In the genomic region with DNA sequence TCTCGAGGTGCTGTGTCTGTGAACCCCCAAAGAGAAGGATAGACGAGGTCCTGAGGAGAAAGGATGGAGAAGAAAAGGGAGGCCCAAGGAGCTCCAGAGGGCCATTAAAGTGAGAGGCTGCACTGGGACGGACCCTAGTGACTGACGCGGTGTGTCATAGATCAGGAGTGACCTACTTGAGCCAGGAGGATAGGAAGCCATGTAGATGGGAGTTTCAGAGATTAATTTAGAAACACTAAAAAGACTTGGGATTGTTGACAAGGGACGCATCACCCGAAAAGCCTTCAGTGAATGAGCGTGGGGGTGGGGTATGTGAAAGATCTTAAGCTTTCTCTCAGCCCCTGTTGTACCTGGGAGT, we compare ENCODE assay signal across 8 mouse cellular contexts. TPM values are rescaled to one million over a fixed set of nuclear protein-coding genes. Genes with fewer than 3 reads are reported as not detected.
A peak's percentile ranks its signal among the peaks of the same experiment; 100 is the strongest.
DNase-seq lines count a peak whose midpoint lies in the region; ATAC-seq and TF ChIP-seq lines count a peak whose summit lies in the region.

No protein-coding gene starts in this region.

- intact Hi-C loops in left cerebral cortex, adult 2 months (cut with DNase I), result no loop called here

- no peaks in the 10 kb centered on the region for H3K9me3 ChIP-seq in embryonic facial prominence, embryonic 12.5 days
- no peaks in the 10 kb centered on the region for H3K9me3 ChIP-seq in hindbrain, embryonic 16.5 days (ENCODE audit: control insufficient read depth, low read length)
- H3K9me3 ChIP-seq in midbrain, embryonic 16.5 days (replicated peaks; ENCODE audit: control insufficient read depth, low read length, poor library complexity, severe bottlenecking), result no peaks in the 10 kb centered on the region

- no peak for TF ChIP-seq CTCF in left cerebral cortex, adult 2 months (IDR thresholded peaks at IDR 0.05)

- peak; percentile 69; the same call in 1 of the 2 replicates for ATAC-seq in embryonic facial prominence, embryonic 12.5 days (ENCODE audit: insufficient number of reproducible peaks, insufficient read depth, low FRiP score, low TSS enrichment)
- peak; percentile 13 for ATAC-seq in hindbrain, embryonic 16.5 days
- ATAC-seq in midbrain, embryonic 16.5 days, result peak; percentile 67

- WGBS in embryonic facial prominence, embryonic 12.5 days, result 33% methylated on average over 8 of the region's 8 CpGs
- 27% methylated on average over 8 of the region's 8 CpGs for WGBS in hindbrain, embryonic 16.5 days
- whole genome bisulfite sequencing in midbrain, embryonic 16.5 days, result 29% methylated on average over 8 of the region's 8 CpGs

- H3K4me2 ChIP-seq in embryonic facial prominence, embryonic 12.5 days (replicated peaks), result peak overlapping the region; percentile 95
- peak overlapping the region; percentile 98 for H3K4me2 ChIP-seq in hindbrain, embryonic 16.5 days (ENCODE audit: low read length)
- H3K4me2 ChIP-seq in midbrain, embryonic 16.5 days (ENCODE audit: low read length), result peak overlapping the region; percentile 87

- peaks cover 9% of the 10 kb centered on the region; the same call in 1 of the 2 replicates for H3K4me1 ChIP-seq in embryonic facial prominence, embryonic 12.5 days
- peaks cover 7% of the 10 kb centered on the region for H3K4me1 ChIP-seq in hindbrain, embryonic 16.5 days (ENCODE audit: control insufficient read depth, insufficient read depth, low read depth, low read length)
- H3K4me1 ChIP-seq in midbrain, embryonic 16.5 days (ENCODE audit: control insufficient read depth, insufficient read depth, low read length), result peaks cover 10% of the 10 kb centered on the region

- peak overlapping the region; percentile 83 for H3K9ac ChIP-seq in embryonic facial prominence, embryonic 12.5 days
- peak overlapping the region; percentile 93 for H3K9ac ChIP-seq in hindbrain, embryonic 16.5 days (ENCODE audit: low read depth, low read length)
- H3K9ac ChIP-seq in midbrain, embryonic 16.5 days (ENCODE audit: low read depth, low read length), result peak overlapping the region; percentile 93

- H3K36me3 ChIP-seq in embryonic facial prominence, embryonic 12.5 days, result no peaks in the 10 kb centered on the region
- no peaks in the 10 kb centered on the region for H3K36me3 ChIP-seq in hindbrain, embryonic 16.5 days (ENCODE audit: control insufficient read depth, insufficient read depth, low read length)
- H3K36me3 ChIP-seq in midbrain, embryonic 16.5 days (ENCODE audit: control insufficient read depth, insufficient read depth, low read length), result no peaks in the 10 kb centered on the region

- H3K27me3 ChIP-seq in embryonic facial prominence, embryonic 12.5 days, result 0 out of 2 replicates have a peak, but pooled peaks cover 3% of the 10 kb centered on the region
- no peaks in the 10 kb centered on the region for H3K27me3 ChIP-seq in hindbrain, embryonic 16.5 days (replicated peaks; ENCODE audit: control insufficient read depth, insufficient read depth, low read length)
- no peaks in the 10 kb centered on the region for H3K27me3 ChIP-seq in midbrain, embryonic 16.5 days (ENCODE audit: control insufficient read depth, insufficient read depth, low read depth, low read length)

- H3K4me3 ChIP-seq in left cerebral cortex, adult 2 months, result peak overlapping the region; percentile 63
- peak overlapping the region; percentile 67 for H3K4me3 ChIP-seq in embryonic facial prominence, embryonic 12.5 days
- H3K4me3 ChIP-seq in hindbrain, embryonic 16.5 days (ENCODE audit: low read length), result peak overlapping the region; percentile 72
- peak overlapping the region; percentile 70 for H3K4me3 ChIP-seq in midbrain, embryonic 16.5 days (ENCODE audit: low read depth, low read length)

- no peak for DNase-seq in left cerebral cortex, adult 2 months (ENCODE audit: extremely low spot score in 1 of 2, low spot score in 2 of 2)
- no peak for DNase-seq in left cerebral cortex, adult 18-20 months (ENCODE audit: low spot score in 2 of 2)
- DNase-seq in Muller cell, postnatal 12 days (ENCODE audit: inconsistent ontology term), result no peak
- DNase-seq in adrenal gland, adult (ENCODE audit: inconsistent age in 2 of 2, low spot score in 1 of 2), result no peak
- DNase-seq in kidney, postnatal 4 days, result no peak

- H3K27ac ChIP-seq in left cerebral cortex, adult 2 months, result peak overlapping the region; percentile 94
- peak overlapping the region; percentile 87; the same call in 1 of the 2 replicates for H3K27ac ChIP-seq in embryonic facial prominence, embryonic 12.5 days
- peak overlapping the region; percentile 91 for H3K27ac ChIP-seq in hindbrain, embryonic 16.5 days (ENCODE audit: low read depth, low read length)
- peak overlapping the region; percentile 94 for H3K27ac ChIP-seq in midbrain, embryonic 16.5 days (ENCODE audit: low read length)

RNA-seq across cellular contexts. Expression of a gene that starts 0.8 kb away (rescaled TPM):
- 10 to 100 TPM; 80.1 to 80.7 TPM for total RNA-seq in left cerebral cortex, adult 2 months (2021)
- 10 to 100 TPM; 78.5 to 79.3 TPM for total RNA-seq in left cerebral cortex, adult 18-20 months (2021)
- polyA plus RNA-seq in embryonic facial prominence, embryonic 12.5 days (2016; fragmentation: Nextera tagmentation; extraction: Ambion mirVana), result 10.4 and 12.5 TPM in 2 replicates
- polyA plus RNA-seq in hindbrain, embryonic 16.5 days (2015; fragmentation: Nextera tagmentation; extraction: Ambion mirVana), result 12.1 and 14.1 TPM in 2 replicates
- polyA plus RNA-seq in midbrain, embryonic 16.5 days (2015; fragmentation: Nextera tagmentation; extraction: Ambion mirVana), result 10.5 and 11.8 TPM in 2 replicates

Comparison
In these comparisons a context has a peak if more than half of its experiments do, and no peak if none do; other contexts are left out.
1. ATAC-seq: peak in every context shown above with its lines; median percentile 69 in embryonic facial prominence, embryonic 12.5 days; 67 in midbrain, embryonic 16.5 days; 13 in hindbrain, embryonic 16.5 days.